Mouse (Mus musculus) frontal cortex, postnatal 10 days (tissue): ENCODE measurements around the gene Padi2.

Experiments
- DNase-seq, 2 experiments: peaks; one replicate each; pipeline ENCODE4 v3.0.0; 2022; ENCODE audit warnings: low spot score in 2 of 2, mixed read lengths in 1 of 2

The Padi2 gene

DNA sequence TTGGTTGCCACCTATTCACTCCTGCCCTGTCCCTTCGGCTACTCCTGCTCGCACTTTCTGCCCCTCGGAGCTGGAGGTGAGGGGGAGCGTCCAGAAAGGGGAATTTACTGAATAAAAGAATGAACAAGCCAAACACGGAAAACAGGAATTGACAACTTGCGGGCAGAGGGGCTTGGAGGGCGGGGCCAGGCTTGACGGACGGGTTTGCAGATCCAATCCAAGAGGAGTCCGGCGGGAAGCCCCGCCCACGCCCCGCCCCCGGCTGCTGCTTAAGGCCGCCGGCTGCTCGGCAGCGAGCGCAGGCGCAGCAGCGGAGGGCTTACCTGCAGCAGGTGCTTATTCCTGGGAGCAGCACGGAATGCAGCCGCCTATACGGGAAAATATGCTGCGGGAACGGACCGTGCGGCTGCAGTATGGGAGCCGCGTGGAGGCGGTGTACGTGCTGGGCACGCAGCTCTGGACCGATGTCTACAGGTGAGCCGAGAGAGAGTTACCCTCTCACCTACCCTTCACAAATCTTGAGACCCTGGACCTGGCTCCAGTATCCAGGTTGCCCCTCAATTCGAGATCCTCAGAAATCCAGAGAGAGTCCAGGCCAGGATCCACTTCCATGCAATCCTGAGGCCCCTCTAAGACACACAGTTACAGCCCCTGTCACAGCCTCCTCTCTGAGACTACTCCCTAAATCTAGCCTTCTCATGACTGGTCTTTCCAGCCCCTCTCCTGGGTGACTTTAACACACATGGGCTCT is at the start of gene Padi2:
Gene Padi2, plus strand, starts transcription at position 269 of the 751 bp plus-strand sequence.
- peak; percentile 55 to 74 for DNase-seq

DNA sequence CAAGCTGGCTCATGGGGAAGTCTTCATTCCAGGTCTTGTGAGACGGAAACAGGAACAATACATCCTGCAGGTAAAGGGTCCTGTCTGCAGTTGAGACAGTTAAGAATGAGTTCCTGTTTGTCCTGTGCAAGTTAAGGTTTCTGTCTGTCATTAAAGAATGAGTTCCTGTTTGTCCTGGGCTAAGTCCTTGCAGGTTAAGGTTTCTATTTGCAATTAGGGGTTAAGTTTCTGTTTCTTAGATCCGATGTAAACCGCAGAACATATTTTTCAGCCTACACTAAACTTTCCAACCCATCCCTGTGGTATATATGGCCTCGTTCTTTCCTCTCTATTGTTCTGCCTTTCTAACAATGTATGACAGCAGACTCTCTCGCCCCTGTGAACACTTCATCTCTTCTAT is 49.1 kb upstream of the Padi2 start:
- no peak for DNase-seq

DNA sequence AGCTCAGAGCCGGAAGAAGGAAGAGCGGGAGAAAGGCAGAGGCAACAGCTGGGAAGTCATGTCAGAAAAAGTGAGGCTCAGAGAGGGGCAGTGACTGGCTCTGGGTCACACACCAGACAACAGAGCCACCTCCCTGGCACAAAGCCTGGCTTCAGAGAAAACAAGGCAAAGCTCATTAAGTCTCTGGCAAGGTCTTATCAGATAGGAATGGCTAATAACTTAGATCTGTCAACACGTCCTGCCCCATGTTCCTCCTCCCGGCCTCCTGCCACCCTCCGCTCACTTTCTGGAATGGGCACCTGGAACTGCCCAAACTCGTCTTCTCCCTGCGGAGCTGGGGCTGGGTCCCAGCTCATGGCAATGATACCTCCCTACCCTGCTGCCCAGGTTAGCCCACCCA is 48.3 kb upstream of the Padi2 start:
- no peak for DNase-seq

DNA sequence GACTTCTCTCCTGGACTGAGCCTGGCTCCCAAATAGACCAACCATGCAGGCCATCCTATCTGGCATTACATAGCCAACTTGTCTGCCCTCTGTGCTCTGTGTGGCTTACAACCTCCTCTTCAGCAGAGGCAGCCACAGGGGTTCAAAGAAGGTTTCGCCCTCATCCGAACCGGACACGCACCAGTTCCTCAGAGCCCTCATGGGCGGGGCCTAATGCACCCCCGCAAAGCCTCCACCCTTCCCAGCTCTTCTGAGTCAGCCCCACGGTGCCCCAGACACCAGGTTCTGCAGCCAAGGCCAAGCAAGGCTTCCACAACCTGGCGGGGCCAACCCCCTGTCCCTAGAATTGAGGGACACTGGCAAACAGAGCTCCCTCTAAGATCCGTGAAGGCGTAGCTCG is 46.9 kb upstream of the Padi2 start:
- no peak for DNase-seq

DNA sequence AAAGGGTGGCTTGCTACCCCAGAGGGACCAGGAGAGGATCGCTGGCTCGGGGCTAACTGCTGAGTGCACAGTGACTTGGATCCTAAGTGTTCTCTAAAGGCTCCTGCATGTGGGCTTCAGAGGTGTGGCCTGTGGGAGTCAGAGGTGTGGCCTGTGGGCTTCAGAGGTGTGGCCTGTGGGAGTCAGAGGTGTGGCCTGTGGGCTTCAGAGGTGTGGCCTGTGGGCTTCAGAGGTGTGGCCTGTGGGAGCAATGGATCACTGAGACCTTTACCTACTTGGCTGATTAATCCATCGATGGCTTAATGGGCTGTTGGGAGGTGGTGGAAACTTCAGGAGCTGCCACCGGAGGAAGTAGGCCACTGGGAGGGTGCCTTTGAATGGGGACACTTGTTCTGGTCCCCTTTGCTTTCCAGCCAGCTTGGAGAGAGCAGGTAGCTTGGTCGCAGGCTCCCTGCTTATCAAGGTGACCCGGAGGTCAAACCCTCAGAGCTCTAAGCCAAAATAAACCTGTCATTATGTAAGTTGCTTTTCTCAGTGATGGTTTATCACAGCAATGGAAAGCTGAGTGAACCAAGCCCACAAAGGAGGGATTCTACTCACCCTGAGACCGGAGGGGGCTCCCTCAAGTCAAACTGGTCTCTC is 45.9 kb upstream of the Padi2 start:
- no peak for DNase-seq

DNA sequence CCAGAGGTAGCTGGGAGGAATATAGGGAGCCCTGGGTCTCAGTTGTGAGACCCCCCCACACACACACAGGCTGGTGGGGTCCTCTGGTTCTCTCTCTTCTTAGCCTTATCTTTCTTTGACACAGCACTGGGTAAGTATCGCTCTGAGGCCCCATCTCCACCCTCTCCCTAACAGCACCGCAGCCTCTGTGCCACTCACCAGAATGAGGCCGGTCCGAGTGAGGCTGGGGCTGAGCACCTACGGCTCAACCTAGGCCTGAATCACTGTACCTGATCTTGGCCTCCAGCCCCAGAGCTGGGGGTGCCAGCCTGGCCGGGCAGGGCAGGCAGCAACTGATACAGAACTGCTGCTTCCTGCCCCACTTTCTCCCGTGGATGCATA is 45.4 kb upstream of the Padi2 start:
- DNase-seq, result no peak

DNA sequence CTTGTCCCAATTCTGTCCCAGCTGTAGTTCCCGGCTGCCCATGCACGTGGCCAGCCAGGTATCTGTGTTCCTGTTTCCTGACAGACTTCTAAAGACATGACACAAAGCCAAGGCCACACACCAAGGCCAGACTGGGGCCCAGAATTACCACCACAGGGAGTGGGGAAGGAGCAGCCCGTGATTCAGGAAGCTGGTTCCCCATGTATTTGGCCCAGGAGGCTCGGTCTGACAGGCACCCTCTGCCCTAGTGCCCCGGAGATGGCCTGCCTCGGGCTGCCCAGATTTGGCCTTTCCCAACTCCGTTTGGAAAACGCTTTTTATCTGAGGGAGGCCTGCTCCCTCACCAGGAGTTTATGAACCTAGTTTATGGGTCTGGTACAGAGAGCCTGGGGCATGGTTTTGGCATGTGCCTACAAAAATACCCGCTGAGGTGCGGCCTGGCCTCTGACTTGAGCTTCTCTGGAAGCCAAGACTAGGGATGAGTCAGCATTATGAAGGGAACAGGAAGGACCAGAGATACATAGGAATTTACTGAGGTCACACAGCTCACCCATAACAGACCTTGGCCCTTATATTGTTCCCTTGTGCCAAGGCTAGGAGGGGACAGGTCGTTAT is 44.0 kb upstream of the Padi2 start:
- no peak for DNase-seq

DNA sequence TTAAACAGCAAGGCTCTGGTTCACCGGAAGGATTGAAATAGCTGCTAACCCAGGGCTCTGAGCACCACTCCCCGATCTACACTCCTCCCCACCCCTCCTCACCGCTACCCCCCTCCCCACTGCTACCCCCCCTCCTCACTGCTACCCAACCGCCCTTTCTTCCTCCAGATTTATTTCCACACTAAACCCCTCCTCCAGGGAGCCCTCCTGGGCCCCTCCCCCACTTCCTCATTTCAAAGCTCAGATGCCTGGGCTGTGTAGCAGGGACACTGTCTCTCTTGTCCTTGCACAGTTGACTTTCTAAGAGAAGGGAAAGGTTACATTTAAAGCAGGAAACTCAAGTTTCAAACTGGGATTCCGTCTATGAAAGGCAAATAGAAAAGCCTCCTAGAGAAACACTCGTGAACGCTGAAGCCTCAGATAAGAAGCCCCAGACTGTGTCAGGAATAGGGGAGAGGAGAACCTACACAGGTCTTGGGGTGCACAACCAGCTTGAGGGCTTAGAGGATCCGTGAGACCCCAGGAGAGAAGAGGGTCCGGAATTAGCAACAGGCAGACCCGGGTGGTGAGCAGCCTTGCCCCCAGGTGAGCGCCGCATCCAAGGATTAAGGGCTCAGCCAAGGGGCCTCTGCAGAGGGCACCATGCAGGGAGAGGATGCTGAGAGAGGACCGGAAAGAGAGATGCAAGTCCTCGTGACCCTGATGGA is 37.5 kb upstream of the Padi2 start:
- DNase-seq, result no peak

DNA sequence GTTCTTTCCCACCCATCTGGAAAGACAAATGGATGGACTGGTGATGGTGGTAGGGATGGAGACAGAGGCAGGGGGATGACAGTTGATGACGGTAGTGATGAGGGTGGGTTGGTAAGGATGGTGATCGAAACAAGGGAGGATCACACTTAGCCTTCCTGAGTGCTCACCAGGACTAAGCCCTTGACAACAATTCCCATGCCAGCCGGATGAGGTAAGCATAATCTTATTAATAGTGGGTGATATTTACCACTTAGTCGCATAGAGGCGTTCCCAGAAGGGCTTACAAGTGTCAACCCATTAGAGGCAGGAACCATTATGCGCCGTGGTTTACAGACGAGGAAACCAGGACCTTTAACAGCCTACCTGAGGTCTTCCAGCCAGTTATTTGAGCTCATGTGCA is 36.2 kb upstream of the Padi2 start:
- no peak for DNase-seq

DNA sequence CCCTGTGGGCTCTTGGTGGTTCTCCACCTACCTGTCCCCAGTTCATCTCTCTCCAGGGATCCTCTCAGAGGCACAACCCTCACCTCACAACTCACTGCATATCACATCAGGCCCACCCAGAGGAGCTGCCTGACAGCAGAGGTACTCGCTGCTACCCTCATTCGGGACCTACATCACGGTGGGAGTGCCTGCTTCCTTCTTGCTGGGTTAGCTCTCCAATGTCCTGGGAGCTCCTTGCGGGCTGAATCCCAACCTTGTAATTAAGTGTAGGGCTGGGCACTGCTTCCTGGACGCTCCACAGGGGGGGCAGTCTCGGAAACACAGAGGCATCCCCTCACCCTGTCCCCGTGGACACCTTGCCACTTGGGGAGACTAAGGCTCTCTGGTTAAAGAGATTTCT is 35.3 kb upstream of the Padi2 start:
- no peak for DNase-seq

DNA sequence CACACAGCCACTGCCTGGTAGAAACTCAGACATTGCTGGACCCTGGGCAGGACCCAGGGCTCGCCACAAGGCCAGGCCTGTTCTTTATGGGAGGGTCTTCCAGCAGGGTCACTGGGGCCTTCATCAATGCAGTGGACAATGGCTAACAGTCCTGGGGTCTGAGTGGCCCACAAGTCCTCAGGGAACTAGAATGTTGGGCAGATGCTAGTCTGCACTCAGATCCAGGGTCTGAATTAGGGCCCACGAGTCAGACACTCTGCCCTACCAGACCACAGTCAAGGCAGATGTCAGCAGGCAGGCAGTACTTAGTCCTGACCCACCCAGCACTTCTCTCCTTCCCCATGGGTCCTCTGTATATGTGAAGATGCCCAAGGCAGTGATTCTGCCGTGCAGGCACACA is 34.8 kb upstream of the Padi2 start:
- DNase-seq, result no peak

DNA sequence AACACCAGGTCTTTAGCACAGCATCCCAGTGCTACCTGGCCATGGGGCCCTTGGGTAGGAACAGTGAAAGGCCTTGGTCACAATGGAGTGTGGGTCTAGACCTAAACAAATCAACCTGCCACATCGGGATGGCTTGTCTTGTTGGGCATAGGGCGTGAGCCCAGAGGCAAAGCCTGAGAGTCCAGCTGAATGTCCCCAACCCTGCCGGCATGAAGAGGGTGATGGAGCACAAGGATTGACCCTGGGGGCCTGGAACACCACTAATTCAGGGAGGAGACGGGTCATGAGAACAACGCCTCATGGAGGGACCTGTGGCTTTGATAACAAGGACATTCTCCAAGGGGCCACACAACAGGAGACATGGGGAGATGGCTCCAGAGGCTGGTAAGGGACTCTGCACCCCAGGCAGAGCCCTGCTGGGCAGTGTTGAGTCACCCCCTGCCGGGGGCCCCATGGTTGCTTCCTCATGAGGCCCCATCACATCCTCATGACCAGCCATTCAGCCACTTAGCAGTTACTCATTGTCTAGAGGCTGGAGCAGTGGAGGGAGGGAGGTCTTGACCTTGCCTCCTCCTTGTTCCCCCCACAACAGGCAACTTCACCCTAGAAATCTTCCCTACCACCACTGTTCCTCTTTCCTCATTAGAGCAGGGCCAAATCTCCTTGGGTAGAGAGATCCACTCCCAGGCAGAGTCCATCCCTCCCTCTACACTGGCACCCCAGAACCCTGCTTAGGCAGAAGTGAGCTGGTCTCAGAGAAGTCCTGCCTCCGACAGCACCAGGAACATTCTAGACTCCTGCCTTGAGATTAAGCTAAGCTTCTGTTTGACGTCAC is 34.1 kb upstream of the Padi2 start:
- no peak for DNase-seq

DNA sequence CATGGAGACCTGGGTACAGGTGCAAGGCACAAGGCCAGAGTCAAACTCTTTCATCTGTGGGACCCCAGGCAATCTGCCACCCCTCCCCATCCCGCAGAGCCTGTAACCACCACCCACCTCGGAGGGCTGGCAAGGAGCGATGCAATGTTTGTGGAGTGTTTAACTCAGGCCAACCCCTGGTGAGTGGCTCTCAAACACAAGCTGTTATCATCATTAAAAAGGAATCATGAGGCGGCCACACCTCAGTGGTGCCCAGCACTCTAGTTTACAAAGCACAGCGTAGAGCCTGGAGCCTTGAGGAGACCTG is 33.5 kb upstream of the Padi2 start:
- no peak for DNase-seq

DNA sequence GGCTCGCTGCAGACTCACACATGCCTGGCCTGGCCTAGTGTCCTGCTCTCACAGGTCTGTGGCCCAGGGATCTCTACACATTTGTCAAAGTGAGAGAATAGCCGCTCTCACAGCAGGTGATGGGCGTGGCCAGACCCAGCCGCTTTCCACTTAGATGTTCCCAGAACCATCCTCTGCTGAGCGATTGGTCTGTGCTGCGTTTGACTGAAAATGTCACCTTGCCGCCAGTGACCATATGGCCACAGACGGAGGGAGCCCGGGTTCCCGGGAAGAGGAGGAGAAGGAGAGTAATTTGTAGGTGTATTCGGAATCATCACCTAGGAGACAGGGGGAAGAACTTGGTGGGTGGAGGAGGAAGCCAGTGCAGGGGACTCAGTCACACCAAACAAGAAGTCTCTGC is 33.1 kb upstream of the Padi2 start:
- DNase-seq, result no peak

DNA sequence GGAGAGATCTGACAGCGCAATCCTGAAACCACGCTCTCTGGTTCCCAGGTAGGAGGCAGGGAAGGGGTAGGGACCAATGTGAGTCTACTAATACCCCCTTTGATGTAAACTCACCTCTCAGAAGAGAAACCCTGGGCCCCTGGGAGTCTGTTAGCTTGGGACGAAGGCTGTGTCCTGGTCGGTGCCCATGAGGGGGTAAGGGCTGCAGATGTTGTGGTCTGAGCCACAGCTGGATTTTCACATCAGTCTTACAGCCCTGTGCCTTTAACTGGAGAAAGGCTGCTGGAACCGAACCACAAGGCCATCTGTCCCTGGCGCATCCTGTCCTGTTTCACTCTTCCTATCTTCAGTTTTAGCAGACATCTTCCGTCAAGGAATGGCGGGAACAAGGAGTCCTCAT is 30.0 kb upstream of the Padi2 start:
- DNase-seq, result no peak

DNA sequence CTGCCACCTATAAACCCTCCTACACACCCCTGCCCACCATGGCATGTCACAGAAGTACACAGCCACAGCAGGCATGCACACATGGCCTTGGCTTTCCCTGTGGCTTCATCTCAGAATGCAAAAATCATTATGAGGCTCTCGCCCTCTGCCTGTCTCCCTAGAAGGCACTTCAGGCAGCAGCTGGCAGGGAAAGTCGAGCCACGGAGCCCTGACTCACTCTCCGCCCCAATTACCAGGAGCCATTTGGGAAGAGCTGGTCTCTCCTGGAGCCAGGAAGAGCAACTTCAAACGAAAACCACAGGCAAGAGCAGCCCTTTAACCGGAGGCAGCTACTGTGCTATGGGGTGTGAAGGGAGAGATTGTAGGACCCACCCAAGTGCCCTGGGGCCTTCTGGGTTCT is 29.5 kb upstream of the Padi2 start:
- no peak for DNase-seq

DNA sequence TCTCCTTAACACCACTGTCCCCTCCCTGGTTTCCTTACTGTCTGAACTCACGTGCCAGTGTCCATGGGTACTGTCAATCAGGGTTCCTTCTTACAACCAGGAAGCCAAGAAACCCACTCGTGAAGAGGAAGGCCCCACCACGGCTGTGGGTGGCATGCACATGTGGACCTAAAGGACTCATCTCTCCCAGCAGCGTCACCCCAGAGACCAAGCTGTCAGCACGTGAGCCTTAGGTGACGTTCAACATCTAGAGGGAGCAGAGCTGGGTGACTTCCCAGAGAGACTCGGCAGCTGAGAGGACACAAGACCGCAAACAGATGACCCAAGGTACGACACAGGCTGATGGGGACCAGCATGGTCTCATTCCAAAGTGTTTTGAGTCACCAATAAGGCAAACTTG is 28.7 kb upstream of the Padi2 start:
- no peak for DNase-seq

DNA sequence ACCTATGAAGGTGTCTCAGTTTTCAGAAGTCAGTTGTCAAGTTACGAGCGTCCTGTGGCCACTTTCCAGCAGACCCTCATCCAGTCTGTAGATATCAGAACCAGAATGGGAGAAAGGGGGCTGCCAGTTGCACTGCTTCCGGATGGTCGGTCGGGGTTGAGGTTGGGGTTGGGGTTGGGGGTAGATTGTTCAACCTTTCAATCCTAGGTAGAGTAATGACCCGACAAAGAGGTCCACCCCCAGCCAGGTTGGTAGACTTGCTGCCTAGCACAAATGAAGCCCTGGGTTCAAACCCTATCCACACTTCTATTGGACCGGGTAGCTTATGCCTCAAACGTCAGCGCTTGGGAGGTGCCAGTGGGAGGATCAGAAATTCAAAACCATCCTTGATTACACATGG is 27.5 kb upstream of the Padi2 start:
- no peak for DNase-seq

DNA sequence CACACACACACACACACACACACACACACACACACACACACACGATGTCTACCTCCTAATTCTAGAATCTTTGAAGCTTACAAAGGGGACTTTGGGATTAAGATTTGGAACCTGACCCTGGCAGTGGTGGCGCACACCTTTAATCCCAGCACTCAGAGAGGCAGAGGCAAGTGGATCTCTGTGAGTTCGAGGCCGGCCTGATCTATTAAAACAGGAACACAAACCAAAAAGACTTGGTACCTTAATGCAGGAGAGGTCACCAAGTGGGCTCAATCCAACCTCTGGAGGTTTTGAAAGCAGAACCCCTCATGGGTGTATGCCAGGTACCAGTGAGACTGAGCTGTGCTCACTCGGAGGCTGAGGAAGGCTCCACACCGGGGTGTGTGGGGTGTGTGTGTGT is 27.0 kb upstream of the Padi2 start:
- no peak for DNase-seq

DNA sequence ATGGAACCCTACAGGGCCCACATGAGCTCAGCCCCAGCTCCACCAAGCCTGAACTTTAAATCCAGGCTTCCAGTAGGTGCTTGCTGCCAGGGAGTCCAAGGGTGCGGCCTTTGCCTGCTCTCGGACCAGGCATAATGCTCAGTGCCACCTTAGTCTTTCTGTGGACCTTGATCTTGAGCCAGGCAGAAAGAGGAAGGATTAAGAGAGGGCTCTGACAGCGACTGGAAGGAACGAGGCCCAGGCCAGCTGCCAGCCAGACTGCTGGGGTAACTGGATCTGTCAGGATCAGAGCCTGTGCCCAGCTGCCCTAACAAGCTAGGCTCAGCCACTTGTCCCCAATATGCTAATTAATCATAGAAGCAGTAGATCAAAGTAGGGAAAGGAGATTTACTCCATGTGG is 26.4 kb upstream of the Padi2 start:
- peak; percentile 37 to 39 for DNase-seq

DNA sequence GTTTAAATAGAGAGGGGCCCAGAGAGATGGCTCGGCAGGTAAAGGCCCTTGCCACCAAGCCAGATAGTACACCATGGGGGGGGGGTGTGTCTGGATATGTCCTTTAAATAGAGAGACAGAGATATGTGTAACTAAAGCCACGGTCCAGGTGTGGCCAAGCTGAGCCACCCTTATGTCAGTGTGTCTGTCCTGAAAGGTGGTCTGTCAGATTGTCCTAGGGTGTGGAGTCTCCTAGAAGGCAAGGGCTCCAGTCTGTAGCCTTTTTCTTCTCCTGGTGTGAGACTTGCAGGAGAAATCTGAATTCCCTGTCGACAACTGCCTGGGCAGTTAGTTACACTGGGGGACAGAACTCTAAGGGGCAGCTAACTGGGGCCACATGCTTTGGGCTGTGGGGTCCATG is 25.9 kb upstream of the Padi2 start:
- DNase-seq, result no peak
